Mouse (Mus musculus): ENCODE results near the gene Creb3l1. TPM values are rescaled to one million over a fixed set of nuclear protein-coding genes. Genes with fewer than 3 reads are reported as not detected.
A peak's percentile ranks its signal among the peaks of the same experiment; 100 is the strongest.

The Creb3l1 gene
- total RNA-seq, 1 experiment from 2014 or later = 12.6 TPM

- DNase-seq = peak; percentile 87
Observed at GRCm38 (mm10) chr2:91944170-91944950, 79.9 kb downstream of the Creb3l1 start.

GRCm38 (mm10) chr2:91942356-91942755 is 81.9 kb downstream of the Creb3l1 start:
- no peak for DNase-seq

GRCm38 (mm10) chr2:91939303-91939935 is 84.9 kb downstream of the Creb3l1 start:
- no peak for DNase-seq

GRCm38 (mm10) chr2:91936154-91936553 is 88.1 kb downstream of the Creb3l1 start:
- no peak for DNase-seq

- DNase-seq = no peak
Observed at GRCm38 (mm10) chr2:91934826-91935525, 89.3 kb downstream of the Creb3l1 start.

- DNase-seq = no peak
Observed at GRCm38 (mm10) chr2:91934016-91934415, 90.3 kb downstream of the Creb3l1 start.

- no peak for DNase-seq
Observed at GRCm38 (mm10) chr2:91933471-91933870, 90.8 kb downstream of the Creb3l1 start.

- no peak for DNase-seq
Observed at GRCm38 (mm10) chr2:91932737-91933350, 91.5 kb downstream of the Creb3l1 start.

Small RNA genes lying within 50 kb of the gene (microRNA-seq; reads per million reads assigned to microRNA genes)
- 0 reads per million in 2 experiments for gene Mir6999

Other genes with a start within 250 kb of the Creb3l1 start
- 1.2 and 1.5 TPM in 2 replicates for gene Chrm4, start 97.3 kb downstream of the Creb3l1 start, total RNA-seq (2021)
- 14.6 and 17.5 TPM in 2 replicates for gene Mdk, start 92.2 kb downstream of the Creb3l1 start, total RNA-seq (2021)
- not detected in 2 replicates for gene Gm9821, start 78.8 kb downstream of the Creb3l1 start, total RNA-seq (2021)
- gene Dgkz, start 48.6 kb downstream of the Creb3l1 start, total RNA-seq (2021) = 56.4 and 79.0 TPM in 2 replicates
- 68.1 and 82.3 TPM in 2 replicates for gene Phf21a, start 68.6 kb upstream of the Creb3l1 start, total RNA-seq (2021)